In genomic region chr2:93645626-93646320, GRCm38 (mm10) we compare ENCODE assay signal across 8 mouse cellular contexts. TPM values are rescaled to one million over a fixed set of nuclear protein-coding genes. Genes with fewer than 3 reads are reported as not detected.
DNase-seq lines count a peak whose midpoint lies in the region; ATAC-seq lines count a peak whose summit lies in the region.

No protein-coding gene starts in this region.

- WGBS in heart, embryonic 15.5 days = 19% methylated on average over 33 of the region's 33 CpGs
- WGBS in limb, embryonic 11.5 days = 2% methylated on average over 33 of the region's 33 CpGs
- 2% methylated on average over 33 of the region's 33 CpGs for WGBS in midbrain, embryonic 13.5 days

- peak; percentile 29 for DNase-seq in ovary, postnatal 36 days (ENCODE audit: low spot score)
- no peak for DNase-seq in ovary, postnatal 10 days (ENCODE audit: low spot score)
- peak; percentile 73 for DNase-seq in limb, embryonic 11.5 days (ENCODE audit: low spot score)
- DNase-seq in right cerebral cortex, postnatal 10 days (ENCODE audit: low spot score in 2 of 2) = no peak
- DNase-seq in spleen, postnatal 4 days (ENCODE audit: low spot score in 2 of 2) = no peak

- H3K27me3 ChIP-seq in heart, embryonic 15.5 days = peaks cover 93% of the 10 kb centered on the region
- H3K27me3 ChIP-seq in limb, embryonic 11.5 days (ENCODE audit: control insufficient read depth, insufficient read depth, low read length) = peaks cover 65% of the 10 kb centered on the region
- H3K27me3 ChIP-seq in midbrain, embryonic 13.5 days = peaks cover 100% of the 10 kb centered on the region

- no peak overlapping the region for H3K27ac ChIP-seq in heart, embryonic 15.5 days
- 0 out of 2 replicates have a peak overlapping the region, but pooled peaks have one; percentile 36 for H3K27ac ChIP-seq in limb, embryonic 11.5 days (replicated peaks; ENCODE audit: low read depth, low read length)
- no peak overlapping the region for H3K27ac ChIP-seq in midbrain, embryonic 13.5 days

- H3K4me2 ChIP-seq in heart, embryonic 15.5 days = peak overlapping the region; percentile 61
- H3K4me2 ChIP-seq in limb, embryonic 11.5 days (ENCODE audit: low read depth, severe bottlenecking) = peak overlapping the region; percentile 82
- H3K4me2 ChIP-seq in midbrain, embryonic 13.5 days (replicated peaks) = peak overlapping the region; percentile 20; the same call in 1 of the 2 replicates

- peak overlapping the region; percentile 40 for H3K4me3 ChIP-seq in heart, embryonic 15.5 days
- H3K4me3 ChIP-seq in limb, embryonic 11.5 days (ENCODE audit: low read depth, low read length) = peak overlapping the region; percentile 72
- peak overlapping the region; percentile 11 for H3K4me3 ChIP-seq in midbrain, embryonic 13.5 days (replicated peaks)

- H3K9me3 ChIP-seq in heart, embryonic 15.5 days (replicated peaks) = no peaks in the 10 kb centered on the region
- H3K9me3 ChIP-seq in limb, embryonic 11.5 days (ENCODE audit: control insufficient read depth, low read length) = no peaks in the 10 kb centered on the region
- H3K9me3 ChIP-seq in midbrain, embryonic 13.5 days = no peaks in the 10 kb centered on the region

- no peak for ATAC-seq in heart, embryonic 15.5 days (replicated peaks; ENCODE audit: insufficient number of reproducible peaks, insufficient read depth, low FRiP score, low read depth)
- ATAC-seq in limb, embryonic 11.5 days (ENCODE audit: insufficient number of reproducible peaks, low FRiP score, low TSS enrichment, low read depth) = no peak
- no peak for ATAC-seq in midbrain, embryonic 13.5 days
- no peak for ATAC-seq in activated CD4-positive, CD25-positive, alpha-beta regulatory T cell, adult 4 months

- H3K9ac ChIP-seq in heart, embryonic 15.5 days = no peak overlapping the region
- H3K9ac ChIP-seq in limb, embryonic 11.5 days (ENCODE audit: low read length) = peak overlapping the region; percentile 64
- H3K9ac ChIP-seq in midbrain, embryonic 13.5 days (replicated peaks) = no peak overlapping the region

- peaks cover 30% of the 10 kb centered on the region for H3K4me1 ChIP-seq in heart, embryonic 15.5 days (replicated peaks)
- H3K4me1 ChIP-seq in limb, embryonic 11.5 days (ENCODE audit: control insufficient read depth, insufficient read depth, low read length) = peaks cover 38% of the 10 kb centered on the region
- H3K4me1 ChIP-seq in midbrain, embryonic 13.5 days (replicated peaks) = peaks cover 30% of the 10 kb centered on the region

- no peaks in the 10 kb centered on the region for H3K36me3 ChIP-seq in heart, embryonic 15.5 days
- H3K36me3 ChIP-seq in limb, embryonic 11.5 days (ENCODE audit: control insufficient read depth, insufficient read depth, low read length) = no peaks in the 10 kb centered on the region
- H3K36me3 ChIP-seq in midbrain, embryonic 13.5 days = no peaks in the 10 kb centered on the region

RNA-seq across cellular contexts. Expression of gene Alx4, which starts 3.6 kb away (rescaled TPM):
- 0.04 and 0.11 TPM in 2 replicates for polyA plus RNA-seq in heart, embryonic 15.5 days (2015; fragmentation: Nextera tagmentation; extraction: Ambion mirVana)
- 7.9 and 10.0 TPM in 2 replicates for polyA plus RNA-seq in limb, embryonic 11.5 days (2014; fragmentation: Nextera tagmentation; extraction: Ambion mirVana)
- 0.63 and 0.74 TPM in 2 replicates for polyA plus RNA-seq in midbrain, embryonic 13.5 days (2015; fragmentation: Nextera tagmentation; extraction: Ambion mirVana)
- polyA plus RNA-seq in activated CD4-positive, CD25-positive, alpha-beta regulatory T cell, adult 4 months (2017; shearing (Covaris generic)) = not detected

Comparison
In these comparisons a context has a peak if more than half of its experiments do, and no peak if none do; other contexts are left out.
1. DNase-seq: peak in ovary, postnatal 36 days (single experiment) and limb, embryonic 11.5 days (single experiment); none in ovary, postnatal 10 days (single experiment), right cerebral cortex, postnatal 10 days (0 of 2) and spleen, postnatal 4 days (0 of 2).
2. H3K4me2 ChIP-seq: peak in every context shown above with its lines; median percentile 82 in limb, embryonic 11.5 days; 61 in heart, embryonic 15.5 days; 20 in midbrain, embryonic 13.5 days.
3. H3K4me3 ChIP-seq: peak in every context shown above with its lines; median percentile 72 in limb, embryonic 11.5 days; 40 in heart, embryonic 15.5 days; 11 in midbrain, embryonic 13.5 days.